Mouse (Mus musculus) intestine, embryonic 16.5 days (tissue): ENCODE results near the gene Fv1. TPM values are rescaled to one million over a fixed set of nuclear protein-coding genes. Genes with fewer than 3 reads are reported as not detected.
A peak's percentile ranks its signal among the peaks of the same experiment; 100 is the strongest.
"Not testable (repeated sequence)": the region's sequence is repeated elsewhere in the genome, so short reads cannot be mapped to it uniquely, and the experiment has no call there.

ENCODE experiments used
- ATAC-seq: fragments of 200-750 bp; cut with Nextera tagmentation; 2 replicates; pipeline ENCODE4 v1.8.0; 2017; ENCODE audit warnings: moderate TSS enrichment, moderate library complexity
- H3K27ac ChIP-seq: fragments of 300-500 bp; sonication (generic); 2 replicates; pipeline ENCODE4 v1.5.1; 2014; ENCODE audit warnings: mild to moderate bottlenecking, low read length
- H3K27me3 ChIP-seq: fragments of 300-500 bp; sonication (generic); replicated peaks from 2 replicates; pipeline ENCODE4 v1.6.1; 2014; ENCODE audit warnings: low read length, control low read depth, mixed read lengths; ENCODE audit not compliant: control insufficient read depth, insufficient read depth
- H3K36me3 ChIP-seq: fragments of 300-500 bp; sonication (generic); 2 replicates; pipeline ENCODE4 v1.6.1; 2014; ENCODE audit warnings: low read length, control low read depth; ENCODE audit not compliant: control insufficient read depth, insufficient read depth
- H3K4me1 ChIP-seq: fragments of 300-500 bp; sonication (generic); 2 replicates; pipeline ENCODE4 v1.6.1; 2014; ENCODE audit warnings: low read length, control low read depth, mixed read lengths; ENCODE audit not compliant: control insufficient read depth, insufficient read depth
- H3K4me2 ChIP-seq: fragments of 300-500 bp; sonication (generic); 2 replicates; pipeline ENCODE4 v1.6.1; 2014; ENCODE audit warnings: low read depth, low read length, control low read depth
- H3K4me3 ChIP-seq: fragments of 300-500 bp; sonication (generic); 2 replicates; pipeline ENCODE4 v1.5.1; 2014; ENCODE audit warnings: mild to moderate bottlenecking, low read length
- H3K9ac ChIP-seq: fragments of 300-500 bp; sonication (generic); 2 replicates; pipeline ENCODE4 v1.6.1; 2014; ENCODE audit warnings: low read depth, low read length
- H3K9me3 ChIP-seq: fragments of 300-500 bp; sonication (generic); 2 replicates; pipeline ENCODE4 v1.6.1; 2016; ENCODE audit warnings: low read length, control low read depth; ENCODE audit not compliant: control insufficient read depth
- WGBS: fragments of 180-500 bp; shearing (Covaris S2); extraction: QIAGEN DNeasy Blood & Tissue Kit; methylation state at CpG from one replicate; pipeline ENCODE4 v1.1.7; 2014; 5-methylcytosine and 5-hydroxymethylcytosine counted together
- polyA plus RNA-seq: library from polyadenylated mRNA; unstranded; fragments of >200 nt; fragmentation: Nextera tagmentation; extraction: Ambion mirVana; gene quantifications from 2 replicates; pipeline ENCODE4 v1.2.1, GENCODE M21; 2015

Fv1 gene
- 7.4 and 7.6 TPM in 2 replicates for polyA plus RNA-seq

- peaks cover 15% of the 10 kb centered on the region for H3K4me1 ChIP-seq
- peak within 1 kb of the TSS; percentile 90 for H3K4me3 ChIP-seq
- no peaks in the 10 kb centered on the region for H3K27me3 ChIP-seq
- peak within 1 kb of the TSS; percentile 83 for H3K27ac ChIP-seq
- peak within 1 kb of the TSS; percentile 91 for H3K9ac ChIP-seq
- peak; percentile 99 for ATAC-seq
- peaks cover 29% of the 10 kb centered on the region for H3K36me3 ChIP-seq
- WGBS, result under 1% methylated on average over 30 of the region's 30 CpGs
- H3K4me2 ChIP-seq, result peak within 1 kb of the TSS; percentile 78
- no peaks in the 10 kb centered on the region for H3K9me3 ChIP-seq
Observed at GRCm38 (mm10) chr4:147868450-147869031, at the start of gene Fv1, which contains the start of gene Miip. Fv1 (plus strand) TSS chr4:147868979. Miip (minus strand) TSS chr4:147868816.

GRCm38 (mm10) chr4:147819659-147820058, 49.1 kb upstream of the Fv1 start:
- H3K27me3 ChIP-seq, H3K4me3 ChIP-seq, H3K36me3 ChIP-seq, ATAC-seq, H3K4me1 ChIP-seq, H3K4me2 ChIP-seq, H3K27ac ChIP-seq, H3K9ac ChIP-seq: not testable (repeated sequence)
- WGBS, result 80% methylated on average over 7 of the region's 7 CpGs
- peaks cover 12% of the 10 kb centered on the region; the same call in 1 of the 2 replicates for H3K9me3 ChIP-seq

- ATAC-seq, H3K4me1 ChIP-seq, H3K27ac ChIP-seq, H3K27me3 ChIP-seq, H3K4me2 ChIP-seq, H3K4me3 ChIP-seq, H3K9ac ChIP-seq: not testable (repeated sequence)
- peaks cover 17% of the 10 kb centered on the region for H3K36me3 ChIP-seq
- 88% methylated on average over 3 of the region's 3 CpGs for WGBS
- H3K9me3 ChIP-seq, result peaks cover 23% of the 10 kb centered on the region; the same call in 1 of the 2 replicates
Observed at GRCm38 (mm10) chr4:147821414-147821813, 47.4 kb upstream of the Fv1 start.

- WGBS, result 94% methylated on average over 4 of the region's 4 CpGs
- Histone ChIP-seq H3K36me3 (peaks cover 21% of the 10 kb centered on the region), H3K4me1 (no peaks in the 10 kb centered on the region)
Observed at GRCm38 (mm10) chr4:147824389-147824788, 44.4 kb upstream of the Fv1 start.

GRCm38 (mm10) chr4:147839282-147839681, 29.5 kb upstream of the Fv1 start:
- not testable (repeated sequence) for H3K4me1 ChIP-seq, H3K4me3 ChIP-seq, H3K27me3 ChIP-seq, H3K9ac ChIP-seq, ATAC-seq, H3K27ac ChIP-seq, H3K4me2 ChIP-seq
- peaks cover 16% of the 10 kb centered on the region for H3K9me3 ChIP-seq
- WGBS, result 95% methylated on average over 8 of the region's 26 CpGs
- H3K36me3 ChIP-seq, result peaks cover 13% of the 10 kb centered on the region; the same call in 1 of the 2 replicates

More at GRCm38 (mm10) chr4:147824389-147824788, 44.4 kb upstream of the Fv1 start:
- Histone ChIP-seq H3K27me3 (no peaks in the 10 kb centered on the region), H3K4me2 (no peak overlapping the region), H3K9me3 (peaks cover 18% of the 10 kb centered on the region), H3K27ac (no peak overlapping the region), H3K9ac (no peak overlapping the region), H3K4me3 (no peak overlapping the region)
- no peak for ATAC-seq

GRCm38 (mm10) chr4:147842871-147843270, 25.9 kb upstream of the Fv1 start:
- peaks cover 18% of the 10 kb centered on the region for H3K9me3 ChIP-seq
- H3K27ac ChIP-seq, result no peak overlapping the region
- no peak overlapping the region for H3K9ac ChIP-seq
- no peak overlapping the region for H3K4me3 ChIP-seq
- 95% methylated on average over 3 of the region's 3 CpGs for WGBS
- no peak overlapping the region for H3K4me2 ChIP-seq
- peaks cover 4% of the 10 kb centered on the region; the same call in 1 of the 2 replicates for H3K4me1 ChIP-seq
- no peak for ATAC-seq
- H3K27me3 ChIP-seq, result no peaks in the 10 kb centered on the region
- peaks cover 13% of the 10 kb centered on the region; the same call in 1 of the 2 replicates for H3K36me3 ChIP-seq

- peak within 1 kb of the TSS; percentile 58 for H3K4me2 ChIP-seq
- no peaks in the 10 kb centered on the region for H3K27me3 ChIP-seq
- 2% methylated on average over 23 of the region's 23 CpGs for WGBS
- peak within 1 kb of the TSS; percentile 37; the same call in 1 of the 2 replicates for H3K27ac ChIP-seq
- peaks cover 5% of the 10 kb centered on the region; the same call in 1 of the 2 replicates for H3K36me3 ChIP-seq
- peaks cover 4% of the 10 kb centered on the region; the same call in 1 of the 2 replicates for H3K4me1 ChIP-seq
- H3K9me3 ChIP-seq, result peaks cover 7% of the 10 kb centered on the region; the same call in 1 of the 2 replicates
- H3K4me3 ChIP-seq, result peak within 1 kb of the TSS; percentile 87
- H3K9ac ChIP-seq, result peak within 1 kb of the TSS; percentile 82
- peak; percentile 91 for ATAC-seq
Observed at GRCm38 (mm10) chr4:147847614-147848583, 20.9 kb upstream of the Fv1 start, which contains the start of gene Zfp933. Zfp933 (minus strand) TSS chr4:147848366.

GRCm38 (mm10) chr4:147848584-147848991, 20.2 kb upstream of the Fv1 start:
- H3K4me1 ChIP-seq, result peaks cover 4% of the 10 kb centered on the region; the same call in 1 of the 2 replicates
- peak overlapping the region; percentile 87 for H3K4me3 ChIP-seq
- ATAC-seq, result peak; percentile 78
- H3K9ac ChIP-seq, result peak overlapping the region; percentile 59
- H3K4me2 ChIP-seq, result peak overlapping the region; percentile 56
- peaks cover 3% of the 10 kb centered on the region; the same call in 1 of the 2 replicates for H3K9me3 ChIP-seq
- no peaks in the 10 kb centered on the region for H3K27me3 ChIP-seq
- H3K27ac ChIP-seq, result no peak overlapping the region
- H3K36me3 ChIP-seq, result 0 out of 2 replicates have a peak, but pooled peaks cover 3% of the 10 kb centered on the region
- WGBS, result 2% methylated on average over 4 of the region's 4 CpGs

GRCm38 (mm10) chr4:147850776-147851175, 18.0 kb upstream of the Fv1 start:
- Histone ChIP-seq H3K4me2 (no peak overlapping the region), H3K4me1 (peaks cover 4% of the 10 kb centered on the region; the same call in 1 of the 2 replicates), H3K9ac (no peak overlapping the region), H3K27ac (no peak overlapping the region), H3K4me3 (no peak overlapping the region), H3K27me3 (no peaks in the 10 kb centered on the region), H3K36me3 (no peaks in the 10 kb centered on the region), H3K9me3 (peaks cover 3% of the 10 kb centered on the region; the same call in 1 of the 2 replicates)
- ATAC-seq, result no peak
- 74% methylated on average over 2 of the region's 2 CpGs for WGBS
